ENCODE assay signal across 7 mouse cellular contexts in the genomic region with DNA sequence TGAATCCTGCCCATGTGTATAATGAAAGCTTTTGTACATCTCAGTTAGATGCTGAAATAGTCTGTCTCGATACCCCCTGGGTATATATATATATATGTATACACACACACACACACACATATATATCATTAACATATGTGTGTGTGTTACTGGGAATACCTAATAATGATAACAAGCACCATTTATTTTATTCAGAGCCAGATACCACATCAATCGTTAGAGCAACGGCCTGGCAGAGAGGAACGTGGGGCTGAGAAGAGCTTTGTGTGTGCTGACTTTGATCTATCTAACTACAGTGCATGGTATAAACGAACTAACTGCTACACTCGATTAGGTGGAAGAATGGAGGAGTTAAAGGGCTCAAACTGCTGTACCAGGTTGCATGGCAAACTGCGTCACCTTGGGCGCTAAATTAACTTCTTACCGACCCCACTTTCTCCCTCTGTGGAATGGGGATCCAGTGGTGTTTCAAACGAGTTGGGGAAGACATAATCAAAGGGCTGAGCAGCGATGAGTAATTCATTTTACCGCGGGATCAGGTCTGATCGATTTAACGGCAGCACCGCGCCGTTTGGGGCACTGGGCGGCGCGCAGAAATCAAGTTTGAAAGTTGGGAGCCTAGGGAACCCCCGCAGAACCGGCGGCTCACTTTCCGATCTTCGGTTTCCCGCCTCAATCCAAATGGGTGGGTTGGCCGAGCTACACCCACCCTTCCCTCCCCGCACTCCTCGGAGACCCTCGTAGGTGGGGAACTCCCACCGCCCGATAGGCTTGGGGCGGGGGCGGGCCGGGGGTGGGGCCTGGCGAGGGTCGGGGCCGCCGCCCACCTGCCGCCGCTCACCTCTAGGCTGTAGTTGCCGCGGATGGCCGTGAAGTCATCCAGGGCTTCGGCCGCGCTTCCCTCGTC. TPM values are rescaled to one million over a fixed set of nuclear protein-coding genes. Genes with fewer than 3 reads are reported as not detected.
A peak's percentile ranks its signal among the peaks of the same experiment; 100 is the strongest.
DNase-seq lines count a peak whose midpoint lies in the region; ATAC-seq and TF ChIP-seq lines count a peak whose summit lies in the region.

No protein-coding gene starts in this region.

- H3K9me3 ChIP-seq in heart, embryonic 13.5 days: peaks cover 6% of the 10 kb centered on the region; the same call in 1 of the 2 replicates
- H3K9me3 ChIP-seq in lung, postnatal 0 days (ENCODE audit: low read length): no peaks in the 10 kb centered on the region

- peaks cover 21% of the 10 kb centered on the region for H3K36me3 ChIP-seq in heart, embryonic 13.5 days
- no peaks in the 10 kb centered on the region for H3K36me3 ChIP-seq in lung, postnatal 0 days (ENCODE audit: insufficient read depth, low read length)

- peaks cover 23% of the 10 kb centered on the region for H3K4me1 ChIP-seq in heart, embryonic 13.5 days
- no peaks in the 10 kb centered on the region for H3K4me1 ChIP-seq in lung, postnatal 0 days (ENCODE audit: insufficient read depth, low read depth, low read length)

- TF ChIP-seq EP300 in lung, postnatal 0 days (IDR thresholded peaks at IDR 0.05): no peak

- H3K27ac ChIP-seq in heart, embryonic 13.5 days (replicated peaks): peak overlapping the region; percentile 88
- H3K27ac ChIP-seq in lung, postnatal 0 days (ENCODE audit: low read length): peak overlapping the region; percentile 44

- ATAC-seq in heart, embryonic 13.5 days (ENCODE audit: extremely low read depth, insufficient number of reproducible peaks, low FRiP score, low TSS enrichment): peak; percentile 66
- ATAC-seq in lung, postnatal 0 days: peak; percentile 42

- H3K4me2 ChIP-seq in heart, embryonic 13.5 days: peak overlapping the region; percentile 84
- peak overlapping the region; percentile 70 for H3K4me2 ChIP-seq in lung, postnatal 0 days (replicated peaks; ENCODE audit: low read depth, low read length)

- WGBS in heart, embryonic 13.5 days: 2% methylated on average over 45 of the region's 49 CpGs
- WGBS in lung, postnatal 0 days: under 1% methylated on average over 44 of the region's 49 CpGs

- peak overlapping the region; percentile 79 for H3K4me3 ChIP-seq in heart, embryonic 13.5 days
- H3K4me3 ChIP-seq in lung, postnatal 0 days (ENCODE audit: low read depth, low read length): peak overlapping the region; percentile 84

- DNase-seq in B cell, adult 2 months: peak; percentile 50 to 57
- DNase-seq in CD8-positive naive resting alpha-beta T cell, adult 2 months (ENCODE audit: low read depth in 2 of 2, low spot score in 2 of 2): peak; percentile 37 to 41
- DNase-seq in c-Kit-positive CD71-positive TER-119-negative erythroid progenitor cells, embryonic 14.5 days (ENCODE audit: low read depth): peak; percentile 55
- DNase-seq in kidney, postnatal 14 days: peak; percentile 49
- DNase-seq in lung, postnatal 0 days (ENCODE audit: low spot score): peak; percentile 33
- DNase-seq in right cerebral cortex, postnatal 4 days: peak; percentile 54

- no peaks in the 10 kb centered on the region for H3K27me3 ChIP-seq in heart, embryonic 13.5 days (replicated peaks)
- no peaks in the 10 kb centered on the region for H3K27me3 ChIP-seq in lung, postnatal 0 days (replicated peaks; ENCODE audit: insufficient read depth, low read length)

- peak overlapping the region; percentile 90 for H3K9ac ChIP-seq in heart, embryonic 13.5 days
- peak overlapping the region; percentile 57 for H3K9ac ChIP-seq in lung, postnatal 0 days (replicated peaks; ENCODE audit: low read depth)

- TF ChIP-seq CTCF in lung, postnatal 0 days (IDR thresholded peaks at IDR 0.05): no peak; the same call in 1 of the 2 replicates

RNA-seq across cellular contexts. Expression of gene Rbl1, which starts 0.6 kb away (rescaled TPM):
- polyA plus RNA-seq in heart, embryonic 13.5 days (2015; fragmentation: Nextera tagmentation; extraction: Ambion mirVana): 16.4 and 17.0 TPM in 2 replicates
- polyA plus RNA-seq in lung, postnatal 0 days (2015; fragmentation: Nextera tagmentation; extraction: Ambion mirVana): 5.7 and 7.5 TPM in 2 replicates

Comparison
In these comparisons a context has a peak if more than half of its experiments do, and no peak if none do; other contexts are left out.
1. Peak in every context shown above with its lines: DNase-seq, ATAC-seq, H3K4me3 ChIP-seq and H3K27ac ChIP-seq.